Mouse (Mus musculus) CH12.LX (cell line): ENCODE results near the gene Fhl1.

Experiments used
- CHD2 ChIP-seq: IDR thresholded peaks from 2 replicates; pipeline ENCODE4 v1.6.1; 2011; ENCODE audit warnings: low read length, improper control_type of control experiment
- CTCF ChIP-seq, 2 experiments: IDR thresholded peaks in 1 of 2; conservative IDR thresholded peaks in 1 of 2; 2 replicates each; pipeline ENCODE4 v1.5.1; 2011 to 2012; ENCODE audit warnings: low read depth in 2 of 2, low read length in 2 of 2, improper control_type of control experiment in 1 of 2, inconsistent platforms in 1 of 2, mild to moderate bottlenecking in 1 of 2, moderate library complexity in 1 of 2
- E2F4 ChIP-seq: IDR thresholded peaks from 2 replicates; pipeline ENCODE4 v1.6.1; 2011; ENCODE audit warnings: low read depth, low read length, improper control_type of control experiment; ENCODE audit not compliant: insufficient replicate concordance
- ETS1 ChIP-seq: conservative IDR thresholded peaks from 2 replicates; pipeline ENCODE4 v1.6.1; 2012; ENCODE audit warnings: low read depth, mild to moderate bottlenecking, inconsistent platforms, low read length, improper control_type of control experiment, moderate library complexity
- KAT2A ChIP-seq: IDR thresholded peaks from 2 replicates; pipeline ENCODE4 v1.6.1; 2012; ENCODE audit warnings: low read length, improper control_type of control experiment, inconsistent platforms; ENCODE audit not compliant: insufficient replicate concordance
- MAX ChIP-seq: IDR thresholded peaks from 2 replicates; pipeline ENCODE4 v1.6.1; 2011; ENCODE audit warnings: low read length, improper control_type of control experiment
- MEF2A ChIP-seq: IDR thresholded peaks from 2 replicates; pipeline ENCODE4 v1.6.1; 2014; ENCODE audit warnings: low read depth, mild to moderate bottlenecking, inconsistent platforms, low read length, improper control_type of control experiment, borderline replicate concordance
- MXI1 ChIP-seq: IDR thresholded peaks from 2 replicates; pipeline ENCODE4 v1.6.1; 2011; ENCODE audit warnings: mild to moderate bottlenecking, low read depth, low read length, improper control_type of control experiment
- NRF1 ChIP-seq: IDR thresholded peaks from 2 replicates; pipeline ENCODE4 v1.6.1; 2014; ENCODE audit warnings: low read depth, mild to moderate bottlenecking, inconsistent platforms, low read length, improper control_type of control experiment, moderate library complexity
- POLR2A ChIP-seq: IDR thresholded peaks from 2 replicates; pipeline ENCODE4 v1.6.1; 2011; ENCODE audit warnings: low read depth, mild to moderate bottlenecking, improper control_type of control experiment, low read length
- RCOR1 ChIP-seq: conservative IDR thresholded peaks from 2 replicates; pipeline ENCODE4 v1.6.1; 2012; ENCODE audit warnings: low read depth, mild to moderate bottlenecking, inconsistent platforms, low read length, improper control_type of control experiment
- TCF12 ChIP-seq: IDR thresholded peaks from 2 replicates; pipeline ENCODE4 v1.6.1; 2014; ENCODE audit warnings: low read depth, mild to moderate bottlenecking, inconsistent platforms, low read length, improper control_type of control experiment

DNA sequence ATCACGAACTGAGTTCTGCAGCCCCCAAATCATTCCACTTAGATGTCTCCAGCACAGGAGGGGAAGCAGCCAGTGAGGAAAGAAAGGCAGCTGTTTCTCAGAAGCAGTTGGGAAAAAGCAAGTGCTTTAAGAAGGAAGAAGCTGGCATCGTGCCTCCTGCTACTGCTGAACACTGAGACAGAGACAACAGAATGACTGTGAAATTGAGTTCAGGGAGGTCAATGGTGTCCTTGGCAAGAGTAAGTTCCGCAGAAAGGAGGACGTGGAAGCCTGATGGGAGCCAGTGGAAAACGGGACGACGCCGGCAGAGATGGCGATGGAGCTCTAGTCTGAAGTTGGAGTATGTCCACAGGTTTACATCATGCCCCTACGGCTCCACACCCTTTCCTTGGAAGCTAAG, 48.1 kb upstream of the Fhl1 start:
- TF ChIP-seq POLR2A (no peak), CHD2 (no peak), MAX (no peak), CTCF (conservative IDR thresholded peaks at IDR 0.05 in 1 of 2, IDR thresholded peaks at IDR 0.05 in 1 of 2; ENCODE audit: low read depth in 2 of 2, low read length in 2 of 2) (no peak), TCF12 (no peak), MEF2A (no peak), KAT2A (no peak), E2F4 (no peak), ETS1 (no peak), MXI1 (no peak), RCOR1 (no peak), NRF1 (no peak)
